Mouse (Mus musculus): ENCODE results near the gene 9130409I23Rik.

DNA sequence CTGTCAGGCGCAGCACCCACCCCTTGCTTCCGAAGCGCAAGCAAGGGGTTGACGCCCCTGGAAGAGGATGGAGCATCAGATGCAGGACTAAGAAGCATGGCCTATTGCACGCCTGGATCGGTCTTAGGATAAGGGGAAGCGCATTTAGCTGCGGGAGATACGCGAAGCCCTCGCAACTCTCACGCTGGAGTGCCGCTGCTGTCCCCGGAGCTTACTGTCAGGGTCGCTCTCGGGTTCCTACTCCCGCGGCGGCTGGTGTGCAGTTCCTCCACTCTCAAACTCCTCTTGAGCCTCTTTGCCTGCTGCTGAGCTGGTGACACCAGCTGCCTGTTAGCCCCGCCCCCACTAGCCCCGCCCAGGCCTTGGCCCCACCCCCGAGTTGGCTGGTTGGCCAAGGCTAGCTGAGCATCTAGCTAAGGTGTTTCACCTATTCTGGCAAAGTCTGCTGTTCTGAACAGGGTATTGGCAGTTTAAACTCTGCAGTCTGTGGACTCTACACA lies 33.8 kb upstream of the 9130409I23Rik start:
- TF ChIP-seq POLR2A (IDR thresholded peaks at IDR 0.05; ENCODE audit: insufficient read depth, low read depth, low read length): peak; percentile 29; the same call in 1 of the 2 replicates
- TF ChIP-seq CTCF (IDR thresholded peaks at IDR 0.05; ENCODE audit: insufficient read depth, low read depth, low read length): no peak
